Mouse (Mus musculus) ES-Bruce4 (cell line): ENCODE data around the gene Acox2. TPM values are rescaled to one million over a fixed set of nuclear protein-coding genes. Genes with fewer than 3 reads are reported as not detected.
A peak's percentile ranks its signal among the peaks of the same experiment; 100 is the strongest.

ENCODE experiments used
- H3K27ac ChIP-seq: 2 replicates; pipeline ENCODE4 v1.5.1; 2012; ENCODE audit warnings: low read length, inconsistent platforms; ENCODE audit not compliant: insufficient read depth
- H3K27me3 ChIP-seq: 2 replicates; pipeline ENCODE4 v1.6.1; 2012; ENCODE audit warnings: mild to moderate bottlenecking, low read length, inconsistent platforms; ENCODE audit not compliant: control insufficient read depth, poor library complexity, insufficient read depth, severe bottlenecking
- H3K36me3 ChIP-seq: 2 replicates; pipeline ENCODE4 v1.6.1; 2012; ENCODE audit warnings: inconsistent platforms, mild to moderate bottlenecking, low read length, moderate library complexity; ENCODE audit not compliant: control insufficient read depth, poor library complexity, insufficient read depth, severe bottlenecking
- H3K4me1 ChIP-seq: one replicate; pipeline ENCODE4 v1.8.1; 2011; ENCODE audit warnings: low read length; ENCODE audit not compliant: control insufficient read depth, insufficient read depth
- H3K4me3 ChIP-seq: 2 replicates; pipeline ENCODE4 v1.5.1; 2011; ENCODE audit warnings: low read depth, mild to moderate bottlenecking, low read length
- H3K9ac ChIP-seq: 2 replicates; pipeline ENCODE4 v1.6.1; 2012; ENCODE audit warnings: low read depth, mild to moderate bottlenecking, inconsistent platforms; ENCODE audit not compliant: poor library complexity, severe bottlenecking
- H3K9me3 ChIP-seq: replicated peaks from 2 replicates; pipeline ENCODE4 v1.6.1; 2012; ENCODE audit warnings: mild to moderate bottlenecking, low read length, inconsistent platforms; ENCODE audit not compliant: control insufficient read depth, poor library complexity, insufficient read depth, severe bottlenecking
- CTCF ChIP-seq: IDR thresholded peaks from one replicate; pipeline ENCODE4 v1.8.1; 2011; ENCODE audit warnings: low read depth, low read length
- EP300 ChIP-seq: IDR thresholded peaks from 2 replicates; pipeline ENCODE4 v1.6.1; 2011; ENCODE audit warnings: low read depth, low read length; ENCODE audit not compliant: insufficient read depth
- POLR2A ChIP-seq: IDR thresholded peaks from one replicate; pipeline ENCODE4 v1.8.1; 2011; ENCODE audit warnings: low read length; ENCODE audit not compliant: insufficient read depth
- polyA plus RNA-seq: library from polyadenylated mRNA; stranded (reverse); fragments of >200 nt; gene quantifications from 2 replicates; pipeline ENCODE4 v1.2.4, GENCODE M21; 2011; ENCODE audit warnings: low read depth; ENCODE audit not compliant: missing spikeins, insufficient read depth, insufficient read length

Gene Acox2
- polyA plus RNA-seq, 1 experiment: not detected

- Histone ChIP-seq H3K36me3 (no peaks in the 10 kb centered on the region), H3K27ac (no peak overlapping the region), H3K4me3 (peak overlapping the region; percentile 58), H3K27me3 (no peaks in the 10 kb centered on the region), H3K9me3 (no peaks in the 10 kb centered on the region), H3K4me1 (peaks cover 1% of the 10 kb centered on the region), H3K9ac (peak overlapping the region; percentile 92)
- TF ChIP-seq CTCF (no peak), EP300 (no peak), POLR2A (no peak)
Observed at GRCm38 (mm10) chr14:8215208-8215778, 43.9 kb downstream of the Acox2 start.

GRCm38 (mm10) chr14:8214299-8215207 lies 44.6 kb downstream of the Acox2 start:
- H3K9me3 ChIP-seq: no peaks in the 10 kb centered on the region
- peak overlapping the region; percentile 73 for H3K4me3 ChIP-seq
- H3K27me3 ChIP-seq: no peaks in the 10 kb centered on the region
- TF ChIP-seq EP300 (no peak), POLR2A (no peak), CTCF (no peak)
- no peaks in the 10 kb centered on the region for H3K36me3 ChIP-seq
- H3K4me1 ChIP-seq: no peaks in the 10 kb centered on the region
- H3K9ac ChIP-seq: peak overlapping the region; percentile 92
- H3K27ac ChIP-seq: peak overlapping the region; percentile 1; the same call in 1 of the 2 replicates

- no peaks in the 10 kb centered on the region for H3K4me1 ChIP-seq
- no peaks in the 10 kb centered on the region for H3K36me3 ChIP-seq
- peak within 1 kb of the TSS; percentile 29; the same call in 1 of the 2 replicates for H3K27ac ChIP-seq
- H3K4me3 ChIP-seq: peak within 1 kb of the TSS; percentile 73
- peak within 1 kb of the TSS; percentile 92 for H3K9ac ChIP-seq
- H3K9me3 ChIP-seq: no peaks in the 10 kb centered on the region
- H3K27me3 ChIP-seq: no peaks in the 10 kb centered on the region
- TF ChIP-seq CTCF: peak; percentile 34
- TF ChIP-seq EP300: no peak
- TF ChIP-seq POLR2A: peak; percentile 63
Observed at GRCm38 (mm10) chr14:8213803-8214224, 45.3 kb downstream of the Acox2 start, which contains the start of gene Kctd6. Kctd6 (plus strand) TSS chr14:8214140.

GRCm38 (mm10) chr14:8212996-8213395 lies 46.2 kb downstream of the Acox2 start:
- H3K27me3 ChIP-seq: no peaks in the 10 kb centered on the region
- H3K4me1 ChIP-seq: peaks cover under 1% of the 10 kb centered on the region
- no peak overlapping the region for H3K9ac ChIP-seq
- H3K4me3 ChIP-seq: no peak overlapping the region
- no peaks in the 10 kb centered on the region for H3K9me3 ChIP-seq
- no peaks in the 10 kb centered on the region for H3K36me3 ChIP-seq
- H3K27ac ChIP-seq: no peak overlapping the region
- TF ChIP-seq CTCF: no peak
- TF ChIP-seq EP300: no peak

- H3K4me1 ChIP-seq: peaks cover 9% of the 10 kb centered on the region
- H3K27ac ChIP-seq: no peak overlapping the region
- H3K27me3 ChIP-seq: no peaks in the 10 kb centered on the region
- no peaks in the 10 kb centered on the region for H3K9me3 ChIP-seq
- H3K4me3 ChIP-seq: no peak overlapping the region
- H3K36me3 ChIP-seq: no peaks in the 10 kb centered on the region
- H3K9ac ChIP-seq: no peak overlapping the region
- TF ChIP-seq CTCF (no peak), POLR2A (no peak), EP300 (no peak)
Observed at GRCm38 (mm10) chr14:8209896-8210295, 49.3 kb downstream of the Acox2 start.

- H3K36me3 ChIP-seq: no peaks in the 10 kb centered on the region
- H3K27me3 ChIP-seq: no peaks in the 10 kb centered on the region
- no peaks in the 10 kb centered on the region for H3K9me3 ChIP-seq
- no peak overlapping the region for H3K4me3 ChIP-seq
- H3K4me1 ChIP-seq: peaks cover 9% of the 10 kb centered on the region
- H3K27ac ChIP-seq: no peak overlapping the region
- no peak overlapping the region for H3K9ac ChIP-seq
- no peak for TF ChIP-seq CTCF
- TF ChIP-seq EP300: no peak
- no peak for TF ChIP-seq POLR2A
Observed at GRCm38 (mm10) chr14:8208876-8209275, 50.3 kb downstream of the Acox2 start.
